Mouse (Mus musculus) frontal cortex, adult 2 months (tissue): ENCODE data around the gene Ush2a. TPM values are rescaled to one million over a fixed set of nuclear protein-coding genes. Genes with fewer than 3 reads are reported as not detected.

ENCODE experiments used
- DNase-seq, 2 experiments: peaks; one replicate each; pipeline ENCODE4 v3.0.0; 2022; ENCODE audit warnings: low spot score in 1 of 2; ENCODE audit errors: extremely low spot score in 1 of 2
- polyA plus RNA-seq: library from polyadenylated mRNA; depleted of rRNA; stranded (reverse); fragments of >200 nt; gene quantifications from 2 replicates; pipeline ENCODE4 v1.2.3, GENCODE M21; 2012

Ush2a gene
- polyA plus RNA-seq, 1 experiment, result 0.16 TPM

DNA sequence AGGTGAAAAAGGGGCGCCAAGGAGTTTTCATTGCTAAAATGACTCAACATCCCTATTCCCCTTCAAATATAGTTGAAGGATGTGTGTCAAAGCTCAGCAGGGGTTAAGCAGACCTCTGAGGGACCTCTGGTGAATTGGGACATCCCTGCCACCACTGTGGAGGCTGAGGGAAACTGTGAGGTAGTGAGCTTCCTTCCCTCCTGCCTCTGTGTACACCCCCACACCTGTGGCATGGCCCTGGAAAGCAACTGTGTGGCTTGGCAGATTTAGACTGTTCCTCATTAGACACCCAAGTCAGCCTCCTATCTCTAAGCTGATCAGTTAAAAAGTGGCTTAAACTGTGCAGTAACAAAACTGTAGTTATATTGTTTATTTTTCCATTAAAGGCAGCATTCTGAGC lies 275.2 kb downstream of the Ush2a start:
- no peak for DNase-seq

DNA sequence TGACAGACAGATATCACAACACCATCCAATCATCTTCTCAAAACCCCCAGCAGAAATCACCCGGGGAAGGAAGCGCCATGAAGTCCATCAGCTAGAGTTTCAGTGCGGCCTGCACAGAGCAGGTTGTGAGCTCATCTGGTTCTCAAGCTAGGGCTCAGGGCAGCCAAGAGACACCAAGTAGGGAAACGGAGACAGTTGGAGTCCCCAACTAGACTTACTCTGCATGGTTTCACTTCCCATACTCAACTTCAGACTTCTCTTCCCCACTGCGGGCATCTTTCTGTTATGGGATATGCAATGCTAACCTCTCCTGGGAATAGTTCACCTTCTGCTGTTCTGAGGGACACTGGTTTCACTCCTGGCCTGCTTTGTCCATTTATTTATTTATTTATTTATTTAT lies 277.8 kb downstream of the Ush2a start:
- no peak for DNase-seq

DNA sequence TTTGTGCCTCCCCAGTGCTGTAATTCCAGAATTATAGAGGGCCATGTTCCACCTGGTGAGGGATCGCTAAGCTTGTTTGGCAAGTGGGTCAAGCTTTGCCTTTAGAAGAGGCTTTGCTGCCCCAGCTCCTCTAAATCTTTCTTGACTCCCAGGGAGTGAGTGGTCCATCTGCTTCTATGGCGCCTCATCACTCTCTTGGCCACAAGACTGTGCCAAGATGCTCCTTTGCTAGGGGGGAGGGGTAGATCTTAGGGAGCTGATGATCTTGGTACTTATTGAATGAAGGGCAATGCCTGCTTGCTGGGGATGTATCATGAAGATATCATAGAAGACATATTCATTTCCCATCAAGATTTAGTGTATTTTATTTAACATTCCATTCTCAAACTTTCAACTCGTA lies 279.7 kb downstream of the Ush2a start:
- DNase-seq, result no peak

DNA sequence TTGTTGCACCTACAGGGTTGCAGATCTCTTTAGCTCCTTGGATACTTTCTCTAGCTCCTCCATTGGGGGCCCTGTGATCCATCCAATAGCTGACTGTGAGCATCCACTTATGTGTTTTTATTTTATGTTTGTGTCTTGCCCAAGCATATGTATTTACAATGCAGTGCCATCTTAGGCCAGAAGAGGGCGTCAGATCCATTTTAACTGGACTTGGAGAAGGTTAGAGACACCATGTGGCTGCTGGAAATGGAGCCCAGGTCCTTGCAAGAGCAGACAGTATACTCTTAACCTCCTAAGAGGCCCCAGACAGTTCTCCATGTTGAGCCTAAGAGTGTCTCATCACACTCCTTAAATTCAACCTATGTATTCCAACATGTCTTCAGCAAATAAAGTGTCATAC lies 281.5 kb downstream of the Ush2a start:
- no peak for DNase-seq

DNA sequence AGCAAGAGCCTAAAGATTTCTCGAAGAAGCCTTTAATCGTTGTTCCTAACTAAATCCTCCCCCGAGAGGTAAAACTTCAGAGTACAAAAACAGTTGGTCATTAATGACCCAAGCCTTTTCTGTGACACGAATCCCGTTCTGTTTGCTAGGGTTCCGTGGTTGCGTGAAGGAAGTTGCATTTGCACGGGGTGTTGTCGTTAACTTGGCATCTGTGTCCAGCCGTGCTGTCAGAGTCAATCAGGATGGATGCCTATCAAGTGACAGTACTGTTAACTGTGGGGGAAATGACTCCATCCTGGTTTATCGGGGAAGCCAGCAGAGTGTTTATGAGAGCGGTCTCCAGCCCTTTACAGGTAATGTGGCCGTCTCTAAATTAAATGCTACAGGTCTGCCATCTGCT lies 287.9 kb downstream of the Ush2a start:
- no peak for DNase-seq

DNA sequence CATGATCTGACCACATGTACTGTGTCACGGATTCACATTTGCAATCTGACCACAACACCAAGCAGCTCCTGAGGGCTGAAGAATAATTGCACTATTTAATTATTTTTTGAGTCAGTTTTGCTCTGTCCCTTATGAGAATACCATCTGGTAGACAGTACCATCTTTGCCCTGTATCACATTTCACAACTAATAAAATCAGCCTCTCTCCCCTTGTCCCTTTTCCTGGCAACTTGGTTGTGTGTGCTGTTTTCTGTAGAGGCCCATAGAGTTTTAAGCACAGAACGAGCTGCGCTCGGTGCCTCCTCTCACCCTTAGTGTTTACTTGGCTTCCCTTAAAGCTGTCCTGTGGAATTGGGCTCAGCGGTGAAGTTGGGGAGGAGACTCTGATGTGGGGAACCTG lies 290.0 kb downstream of the Ush2a start:
- no peak for DNase-seq

DNA sequence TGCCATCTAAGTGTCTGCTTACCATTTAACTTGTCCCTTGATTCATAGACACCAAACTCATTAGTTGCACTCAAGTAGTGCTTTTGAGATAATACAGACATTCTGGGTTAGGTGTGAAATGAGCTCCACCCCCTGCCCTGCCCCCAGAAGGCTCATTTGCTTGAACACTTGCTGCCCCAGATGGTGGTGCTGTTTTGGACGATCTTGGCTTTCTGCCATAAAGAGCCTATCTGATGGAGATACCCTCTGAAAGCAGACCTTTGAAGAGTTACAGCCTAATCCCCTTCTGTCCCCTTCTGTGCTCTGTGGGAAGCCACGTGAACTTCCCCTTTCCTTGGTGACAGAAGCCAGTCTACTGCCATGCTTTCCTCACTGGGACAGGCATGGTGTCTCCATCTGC lies 297.1 kb downstream of the Ush2a start:
- DNase-seq, result no peak

DNA sequence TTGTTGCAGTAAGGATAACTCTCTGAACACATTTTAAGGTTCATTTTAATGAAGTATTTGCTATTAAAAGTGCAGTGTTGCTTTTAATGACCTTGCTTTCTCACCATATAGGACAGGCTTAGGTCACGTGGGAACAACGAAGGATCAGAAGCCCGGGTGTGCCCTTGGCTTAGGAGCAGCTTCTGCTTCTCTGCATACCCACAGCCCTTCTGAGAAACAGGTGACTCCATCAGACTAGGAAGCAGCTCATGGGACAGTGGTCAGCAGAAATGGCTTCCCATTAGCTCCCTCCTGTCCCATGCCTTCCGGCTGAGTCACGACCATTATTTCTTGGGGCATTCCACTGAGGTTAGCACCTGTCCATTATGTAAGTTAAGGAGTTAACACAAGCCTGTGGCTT lies 304.4 kb downstream of the Ush2a start:
- DNase-seq, result no peak

DNA sequence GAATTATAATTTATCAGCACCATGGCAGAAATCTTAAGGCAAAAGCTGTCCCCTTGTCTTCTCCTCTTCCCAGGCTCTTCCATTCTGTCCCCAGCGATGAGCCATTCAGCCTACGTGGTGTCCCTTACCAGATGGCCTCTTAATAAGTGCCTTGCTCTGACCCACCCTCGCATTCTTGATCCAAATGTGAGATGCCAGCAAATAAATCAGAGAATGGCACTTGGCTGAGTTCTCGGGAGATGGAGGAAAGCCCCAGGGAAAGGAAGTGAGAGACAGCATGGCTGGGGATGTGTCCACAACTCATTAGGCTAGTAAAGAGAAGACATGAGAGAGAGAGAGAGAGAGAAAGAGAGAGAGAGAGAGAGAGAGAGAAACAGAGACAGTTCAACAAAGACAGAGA lies 305.7 kb downstream of the Ush2a start:
- no peak for DNase-seq

DNA sequence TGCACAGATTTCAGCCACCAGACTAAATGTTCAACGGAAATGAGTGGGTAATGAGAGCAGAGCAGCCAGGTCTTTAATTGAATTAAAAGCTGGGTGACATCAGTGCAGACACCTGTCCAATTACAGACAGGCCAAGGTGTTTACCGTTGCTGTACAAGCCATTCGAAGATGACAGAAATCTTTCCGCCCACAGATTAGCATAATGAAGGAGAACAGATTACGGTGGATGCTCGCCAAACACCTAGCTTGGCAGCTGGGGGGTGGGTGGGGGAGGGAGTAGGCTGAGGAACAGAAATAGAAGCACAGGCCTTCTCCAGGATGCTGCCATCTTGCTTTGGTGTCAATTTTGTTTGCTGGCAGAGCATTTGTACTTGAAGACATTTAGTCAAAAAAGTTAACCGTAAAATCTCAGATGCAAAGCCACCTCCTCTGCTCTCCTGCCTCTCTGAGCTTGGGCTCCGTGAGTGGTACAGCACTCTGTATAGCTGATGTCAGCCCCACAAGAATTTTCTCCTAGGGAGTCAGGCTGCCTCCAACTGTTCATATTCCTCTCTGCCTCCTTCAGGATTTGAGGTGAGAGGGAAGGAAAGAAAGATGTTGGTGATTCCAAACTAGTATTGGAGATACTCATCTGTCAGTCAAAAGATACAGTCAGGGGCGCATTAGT lies 306.6 kb downstream of the Ush2a start:
- DNase-seq, result peak; percentile 7 to 31

DNA sequence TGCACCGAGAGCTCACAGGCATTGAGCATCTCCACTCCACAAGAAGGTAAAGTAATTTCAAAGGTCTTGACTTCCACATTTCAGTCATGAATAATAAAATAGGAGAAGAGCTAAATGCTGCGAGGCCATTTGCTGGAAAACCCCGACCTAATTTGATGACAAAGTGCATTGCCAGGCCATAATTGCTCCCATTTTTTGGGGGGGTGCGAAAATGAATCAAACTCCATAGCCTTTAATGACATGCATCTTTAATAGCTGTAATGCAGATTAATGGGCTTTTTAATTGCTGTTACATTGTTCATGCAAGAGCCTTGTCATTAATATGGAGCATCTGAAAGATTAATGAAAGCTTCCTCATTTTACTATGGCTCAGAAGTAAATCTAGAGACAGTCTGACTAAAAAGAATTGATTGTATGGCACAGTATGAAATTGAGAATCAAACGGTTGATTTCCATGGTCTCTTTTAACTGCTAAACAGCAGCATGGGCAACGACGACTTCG lies 314.5 kb downstream of the Ush2a start:
- DNase-seq, result no peak

DNA sequence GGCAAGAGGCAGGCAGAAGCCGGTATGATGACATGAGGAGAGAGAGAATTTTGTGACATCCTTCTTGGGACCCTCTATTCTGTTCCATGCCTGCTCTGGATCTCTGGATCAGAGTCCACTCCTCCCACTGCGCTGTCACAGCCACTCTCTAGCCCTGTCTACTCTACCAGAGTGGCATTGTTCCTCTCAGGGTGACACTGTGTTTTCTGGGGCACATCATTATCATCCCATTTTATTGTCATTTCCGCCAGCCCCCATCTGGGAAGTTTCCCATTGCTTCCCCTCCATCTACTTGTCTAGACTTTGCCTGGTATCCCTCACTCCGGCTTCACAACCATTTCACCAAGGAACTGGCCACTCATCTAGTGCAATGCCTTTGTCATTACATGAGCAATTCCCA lies 315.6 kb downstream of the Ush2a start:
- DNase-seq, result no peak

DNA sequence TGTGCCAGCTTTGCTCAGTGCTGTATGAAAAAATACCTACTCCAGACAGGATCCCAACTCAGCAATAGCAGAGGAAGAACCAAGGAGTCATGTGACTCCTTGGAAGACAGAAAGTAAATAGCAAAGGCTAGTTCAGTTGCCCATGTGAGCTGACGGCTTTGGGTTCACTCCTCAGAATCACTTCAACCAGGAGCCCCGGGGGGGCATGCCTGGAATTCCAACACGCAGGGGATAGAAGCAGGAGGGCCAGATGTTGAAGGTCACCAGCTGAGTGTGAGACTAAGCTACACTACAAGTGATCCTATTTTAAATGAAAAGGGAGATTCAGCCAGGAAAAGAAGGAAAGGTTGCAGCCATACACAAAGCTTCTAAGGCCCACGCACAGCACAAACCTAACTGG lies 319.3 kb downstream of the Ush2a start:
- DNase-seq, result no peak

DNA sequence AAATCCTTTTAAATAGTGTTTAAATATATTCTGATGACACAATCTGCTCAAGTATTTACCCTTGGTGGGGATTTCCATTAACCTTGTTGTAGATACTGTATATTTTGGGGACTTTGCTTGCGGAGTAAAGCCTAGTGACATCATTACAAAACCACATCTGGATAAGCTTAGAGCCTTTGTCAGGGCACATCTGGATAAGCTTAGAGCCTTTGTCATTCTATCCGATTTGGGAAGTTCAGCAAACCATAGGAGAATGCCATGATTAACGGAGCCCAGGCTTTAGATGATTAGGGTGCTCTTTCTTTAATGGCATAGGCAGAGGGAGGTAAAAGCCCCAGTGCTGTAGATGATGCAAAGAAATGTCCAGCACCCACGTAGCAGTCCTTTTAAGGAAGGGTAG lies 333.4 kb downstream of the Ush2a start:
- no peak for DNase-seq

DNA sequence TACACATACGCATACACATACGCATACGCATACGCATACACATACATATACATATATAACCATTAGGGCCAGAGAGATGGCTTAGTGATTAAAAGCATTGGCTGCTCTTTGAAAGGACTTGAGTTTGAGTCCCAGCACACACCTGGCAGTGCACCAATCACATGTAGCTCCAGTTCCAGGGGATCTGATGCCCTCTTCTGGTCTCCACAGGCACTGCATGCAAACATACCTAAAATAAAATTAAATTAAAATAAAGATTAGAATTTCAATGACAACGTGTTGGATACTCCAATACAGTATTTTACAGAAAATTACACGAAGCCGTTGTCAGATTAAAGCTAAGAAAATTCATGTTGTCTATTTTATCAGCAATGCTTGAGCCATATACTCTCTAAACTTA lies 336.2 kb downstream of the Ush2a start:
- no peak for DNase-seq

DNA sequence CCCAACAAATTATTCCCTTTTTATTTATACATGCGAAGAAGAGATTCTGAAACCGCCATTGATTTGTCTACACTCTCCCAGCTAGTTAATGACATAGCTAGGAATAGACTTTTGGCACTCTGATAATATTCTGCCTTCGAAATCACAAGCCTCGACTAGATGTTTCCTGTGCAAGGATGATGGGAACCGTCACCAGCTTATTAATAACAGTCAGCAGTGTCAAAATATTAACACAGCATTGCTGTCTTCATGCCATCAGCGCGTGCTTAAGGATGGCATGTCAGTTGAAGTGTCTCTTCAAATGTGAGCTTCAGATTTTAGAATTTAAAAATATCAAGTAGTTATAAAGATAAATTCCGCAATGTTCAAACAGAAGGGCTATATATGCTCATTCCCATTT lies 337.3 kb downstream of the Ush2a start:
- DNase-seq, result no peak

DNA sequence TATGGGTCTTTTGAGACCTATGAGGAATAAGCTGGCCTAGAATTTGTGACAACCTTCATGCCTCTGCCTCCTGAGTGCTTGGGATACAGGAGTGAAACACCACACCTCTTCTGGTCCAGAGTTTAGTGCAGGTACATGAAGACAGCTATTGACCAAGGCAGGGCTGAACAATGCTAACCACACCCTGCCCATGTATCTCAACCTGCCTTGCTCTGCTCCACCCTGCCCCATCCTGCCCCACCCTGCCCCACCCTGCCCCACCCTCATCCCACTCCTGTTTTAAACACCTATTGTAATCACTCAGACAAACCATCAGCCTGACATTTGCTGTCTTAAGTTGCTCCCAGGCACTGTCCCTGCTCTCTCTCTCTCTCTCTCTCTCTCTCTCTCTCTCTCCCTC lies 344.6 kb downstream of the Ush2a start:
- no peak for DNase-seq

DNA sequence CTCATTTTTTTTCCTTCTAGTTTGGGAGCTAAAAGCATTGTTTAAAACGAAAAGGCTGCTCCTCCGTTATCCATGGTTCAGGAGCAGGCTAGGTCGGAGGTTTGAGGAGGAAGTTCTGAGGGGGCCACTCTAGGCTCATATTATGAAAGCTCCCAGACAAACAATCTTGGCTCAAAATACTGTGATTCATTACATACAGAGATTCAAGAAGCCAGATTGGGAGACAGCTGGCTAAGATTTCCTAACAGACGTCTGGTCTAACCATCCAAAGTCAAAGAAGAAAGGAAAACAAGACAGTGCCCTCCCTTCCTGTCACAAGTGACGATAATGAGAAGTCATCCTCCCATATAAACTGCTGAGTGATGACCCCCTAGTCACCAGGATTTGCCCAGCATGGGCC lies 354.7 kb downstream of the Ush2a start:
- DNase-seq, result peak in 1 of 2 experiments; percentile 7

DNA sequence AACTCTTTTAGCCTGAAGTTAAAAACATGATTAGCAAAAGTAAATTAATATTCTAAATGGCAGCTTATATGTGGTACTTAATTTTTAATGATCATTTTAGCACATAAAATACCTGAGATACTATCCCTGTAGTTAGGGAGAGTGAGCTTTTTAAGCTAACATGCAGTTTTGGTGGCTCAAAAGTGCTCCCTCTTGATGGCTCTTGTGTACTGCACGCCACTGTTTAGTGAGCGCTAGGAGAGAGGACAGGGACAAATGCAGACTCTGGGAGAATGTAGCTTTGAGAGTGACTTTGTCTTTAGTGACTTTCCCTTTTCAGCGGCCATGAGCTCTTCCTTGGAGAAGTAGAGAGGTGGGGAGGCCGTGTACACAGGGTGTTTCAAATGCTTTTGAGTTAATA lies 371.9 kb downstream of the Ush2a start:
- DNase-seq, result peak; percentile 6 to 65

DNA sequence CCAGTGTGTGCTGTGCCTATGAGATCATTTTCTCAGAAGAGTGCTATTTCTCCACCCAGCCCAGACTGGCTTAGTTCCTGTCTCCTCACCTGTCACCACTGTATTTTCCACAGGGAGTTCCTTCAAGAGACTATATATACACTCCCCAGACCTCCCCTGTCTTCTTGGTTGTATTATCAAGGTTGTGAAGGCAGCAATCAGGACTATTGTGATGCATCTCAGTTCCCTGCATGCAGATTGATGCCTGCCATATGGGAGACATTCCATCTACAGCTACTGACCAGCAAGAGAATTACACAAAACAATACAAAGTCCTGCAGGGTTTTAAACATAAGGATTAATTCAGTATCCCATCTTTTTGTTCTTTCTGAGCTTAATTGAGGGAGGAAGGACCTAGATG lies 377.8 kb downstream of the Ush2a start:
- DNase-seq, result no peak

DNA sequence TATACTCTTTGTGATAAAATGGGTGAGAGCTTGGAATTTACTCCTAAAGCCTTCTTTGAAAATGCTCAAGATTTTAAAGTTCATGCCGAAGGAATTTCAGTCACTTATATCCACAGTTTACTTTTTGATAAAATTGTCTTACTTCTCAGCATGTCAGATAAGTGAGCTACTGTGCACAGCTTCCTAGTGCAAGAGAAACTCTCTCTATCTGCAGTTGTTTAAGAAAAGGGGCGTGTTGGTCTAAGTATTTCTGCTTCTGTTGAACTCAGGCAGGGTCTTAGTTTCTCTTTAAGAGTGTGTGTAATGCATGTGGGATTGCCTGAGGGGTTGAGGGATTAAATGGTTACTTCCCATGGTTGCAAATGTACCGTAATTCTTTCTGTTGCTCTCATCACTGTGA lies 381.3 kb downstream of the Ush2a start:
- no peak for DNase-seq

DNA sequence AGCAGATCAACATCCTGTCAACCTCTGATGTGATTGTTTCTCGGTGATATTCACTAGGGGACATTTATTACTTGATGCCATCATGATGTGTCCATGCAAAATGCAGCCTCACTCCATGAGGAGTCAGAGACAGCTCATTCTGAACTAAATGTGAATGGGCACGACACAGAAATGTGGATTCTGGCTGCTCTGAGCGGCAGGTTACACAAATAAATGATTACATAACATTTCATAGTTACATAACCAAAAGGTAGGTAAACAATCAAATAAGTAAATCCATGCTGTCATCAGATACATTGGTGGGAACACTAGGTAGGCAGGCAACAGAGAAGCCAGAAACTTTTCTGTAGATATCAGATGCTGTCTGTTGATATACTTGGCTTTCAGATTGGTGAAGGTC lies 391.2 kb downstream of the Ush2a start:
- no peak for DNase-seq

DNA sequence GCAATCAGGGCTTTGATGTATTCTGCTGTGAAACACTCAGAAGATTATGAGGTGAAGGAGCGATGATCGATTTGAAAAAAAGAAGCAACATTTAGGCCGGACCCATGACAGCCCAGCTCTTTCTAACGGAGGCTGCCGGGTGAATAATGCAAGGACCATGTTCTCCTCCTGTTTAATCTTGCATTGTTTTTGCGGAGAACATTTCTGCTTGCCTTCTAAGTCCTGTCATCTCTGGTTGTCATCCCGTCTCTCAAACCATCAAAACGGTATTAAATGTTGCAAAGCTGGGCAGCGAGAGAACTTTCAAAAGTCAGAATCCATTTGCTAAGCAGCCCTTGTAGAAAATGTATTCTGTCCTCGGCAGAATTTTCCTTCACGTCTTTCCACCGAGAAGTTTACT lies 394.3 kb downstream of the Ush2a start:
- DNase-seq, result no peak
